Mouse (Mus musculus): Measurements from ENCODE around the gene Degs1. TPM values are rescaled to one million over a fixed set of nuclear protein-coding genes. Genes with fewer than 3 reads are reported as not detected.
A peak's percentile ranks its signal among the peaks of the same experiment; 100 is the strongest.

The Degs1 gene
- total RNA-seq, 1 experiment from 2014 or later = 97.3 TPM

DNA sequence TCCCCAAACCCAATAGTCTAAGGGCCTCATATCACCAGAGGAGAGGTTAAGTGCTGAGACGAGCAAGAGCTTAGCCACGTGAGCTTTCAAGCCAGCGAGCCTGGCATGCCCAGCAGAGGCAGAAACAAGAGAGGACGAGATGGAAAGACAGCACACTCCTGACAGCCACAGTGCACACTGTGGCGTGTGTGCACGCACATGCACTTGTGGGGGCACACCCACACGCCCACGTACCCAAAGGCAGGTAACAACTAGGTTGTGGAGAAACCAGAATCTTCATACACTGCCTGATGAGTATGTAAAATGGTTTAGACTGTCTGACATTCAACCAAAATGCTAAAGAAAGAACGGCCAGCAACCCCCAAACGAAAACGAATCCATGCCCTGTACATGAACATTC lies 2.0 kb downstream of the Degs1 start:
- no peak for DNase-seq

GRCm38 (mm10) chr1:182280046-182280445 lies 2.6 kb downstream of the Degs1 start:
- no peak for DNase-seq

DNA sequence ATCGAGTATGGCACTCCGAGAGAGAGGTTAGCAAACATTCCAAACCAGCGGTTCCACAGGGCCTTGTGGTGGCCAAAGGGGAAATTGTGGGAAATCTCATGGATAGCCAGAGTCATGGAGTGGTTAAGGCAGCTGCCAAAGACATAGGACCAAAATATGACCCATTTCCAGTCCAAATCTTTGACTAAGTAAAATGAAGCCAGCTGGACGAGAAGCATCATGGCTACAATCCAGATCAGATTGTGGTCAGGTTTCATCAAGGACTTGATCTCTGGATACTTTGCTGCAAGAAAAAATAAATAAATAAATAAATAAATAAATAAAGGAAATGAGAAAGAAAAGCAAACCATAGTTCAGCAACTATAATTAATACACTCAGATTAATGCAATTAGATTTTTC lies 3.2 kb downstream of the Degs1 start:
- no peak for DNase-seq

DNA sequence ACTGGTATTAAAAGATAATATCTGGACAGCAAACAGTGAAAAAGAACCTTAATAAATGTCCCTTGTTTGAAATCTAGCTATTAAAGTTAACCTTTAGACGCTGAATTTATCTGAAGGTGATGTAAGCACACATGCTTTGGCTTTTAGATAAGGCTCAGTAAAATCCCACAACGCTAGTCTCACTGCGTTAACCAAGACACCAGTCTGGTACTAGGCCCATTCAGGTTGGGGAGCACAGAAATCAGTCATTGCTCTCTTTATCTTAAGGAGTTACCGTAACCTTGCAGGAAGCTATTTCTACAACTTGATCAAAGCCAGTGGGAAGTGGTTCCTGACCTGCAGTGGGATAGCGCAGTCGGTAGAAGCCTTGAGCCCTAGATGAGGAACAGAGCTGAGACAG lies 7.5 kb downstream of the Degs1 start:
- no peak for DNase-seq

GRCm38 (mm10) chr1:182271632-182272031 lies 11.0 kb downstream of the Degs1 start:
- no peak for DNase-seq

DNA sequence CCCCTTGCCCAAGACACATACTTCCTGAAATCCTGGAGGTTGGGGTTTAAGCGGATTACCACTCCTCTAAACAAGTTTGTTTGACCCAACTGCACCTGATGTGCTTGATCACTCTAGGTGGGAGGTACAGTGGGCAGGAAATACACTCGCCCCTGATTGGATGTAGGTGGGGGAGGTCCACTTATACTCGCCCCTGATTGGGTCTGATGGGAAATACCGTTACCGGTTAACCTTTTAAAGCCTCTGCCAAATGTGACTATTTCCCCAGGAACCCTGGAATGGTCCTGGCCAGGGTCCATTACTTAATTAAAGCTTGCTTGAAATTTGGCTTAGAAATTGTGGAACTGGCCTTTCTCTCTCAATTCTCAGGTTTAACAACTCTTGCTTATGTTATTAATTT lies 11.5 kb downstream of the Degs1 start:
- no peak for DNase-seq

DNA sequence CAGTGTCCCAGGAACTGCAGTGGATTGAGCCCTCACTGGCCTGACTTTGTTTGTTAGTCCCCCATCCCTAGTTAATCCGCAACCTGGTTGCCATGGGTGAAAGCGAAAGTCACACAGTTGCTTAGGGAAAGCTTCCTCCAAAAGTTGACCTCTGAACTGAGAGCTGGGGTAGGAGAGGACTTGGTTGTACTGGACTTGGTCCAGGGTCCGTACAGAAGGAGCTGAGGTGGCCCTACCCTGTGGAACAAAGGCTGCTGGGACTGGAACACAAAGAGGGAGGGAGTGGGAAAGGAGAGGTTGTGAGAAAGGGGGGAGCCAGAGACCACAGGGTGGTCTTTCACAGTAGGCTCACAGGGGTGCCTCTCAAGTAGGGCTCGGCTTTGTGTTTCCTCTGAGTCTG lies 14.3 kb downstream of the Degs1 start:
- DNase-seq = no peak

DNA sequence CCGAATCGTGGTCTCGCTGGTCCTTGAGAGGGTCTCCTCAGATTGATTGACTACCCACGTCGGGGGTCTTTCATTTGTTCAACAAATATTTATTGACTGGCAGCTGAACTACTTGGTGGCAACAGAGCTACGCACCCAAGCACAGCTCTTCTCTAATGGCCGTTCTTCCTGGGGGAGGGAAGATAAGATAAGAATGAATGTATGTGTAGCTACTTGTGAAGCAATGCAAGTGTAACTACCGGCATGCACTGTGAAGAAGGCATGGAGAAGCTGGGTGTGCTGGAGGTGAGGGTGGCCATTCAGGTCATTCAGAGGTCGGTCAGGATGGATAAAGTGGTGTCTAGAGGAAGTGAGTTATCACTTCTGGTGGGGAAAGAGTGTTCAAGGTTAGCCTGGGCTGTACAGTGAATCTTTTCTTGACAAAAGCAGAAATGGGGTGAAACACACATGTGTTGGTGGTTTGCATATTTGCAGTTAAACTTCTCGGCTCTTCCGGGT lies 16.5 kb downstream of the Degs1 start:
- no peak for DNase-seq

DNA sequence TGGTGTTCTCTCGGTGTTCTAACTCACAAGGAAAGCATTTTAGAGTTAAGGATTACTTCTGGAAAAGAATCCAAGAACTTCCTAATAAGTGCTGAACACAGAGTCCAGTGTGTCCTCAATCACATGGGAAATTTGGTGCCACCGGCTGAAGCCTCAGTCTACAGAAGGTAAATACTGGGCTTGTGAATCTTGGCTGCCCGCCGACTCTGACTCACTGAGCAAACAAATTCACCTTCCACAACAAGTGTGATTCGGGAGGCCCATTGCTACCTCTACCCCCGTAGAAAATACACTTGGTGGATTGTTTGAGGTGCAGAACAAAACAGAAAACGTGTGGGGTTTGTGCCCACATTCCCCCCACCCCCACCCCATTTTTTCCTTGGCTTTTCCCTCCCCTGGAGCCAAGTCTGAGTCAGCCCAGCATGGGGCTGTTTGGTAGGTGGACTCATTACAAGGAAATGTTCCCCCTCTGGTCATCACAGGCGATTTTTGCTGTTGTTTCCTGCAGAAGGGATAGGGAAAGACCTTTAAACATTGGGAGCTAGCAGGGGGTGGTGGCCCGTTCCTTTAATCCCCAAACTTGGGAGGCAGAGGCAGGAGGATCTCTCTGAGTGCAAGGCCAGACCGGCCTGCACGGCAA lies 26.4 kb downstream of the Degs1 start:
- peak; percentile 34 for DNase-seq

GRCm38 (mm10) chr1:182255031-182255430 lies 27.6 kb downstream of the Degs1 start:
- no peak for DNase-seq

DNA sequence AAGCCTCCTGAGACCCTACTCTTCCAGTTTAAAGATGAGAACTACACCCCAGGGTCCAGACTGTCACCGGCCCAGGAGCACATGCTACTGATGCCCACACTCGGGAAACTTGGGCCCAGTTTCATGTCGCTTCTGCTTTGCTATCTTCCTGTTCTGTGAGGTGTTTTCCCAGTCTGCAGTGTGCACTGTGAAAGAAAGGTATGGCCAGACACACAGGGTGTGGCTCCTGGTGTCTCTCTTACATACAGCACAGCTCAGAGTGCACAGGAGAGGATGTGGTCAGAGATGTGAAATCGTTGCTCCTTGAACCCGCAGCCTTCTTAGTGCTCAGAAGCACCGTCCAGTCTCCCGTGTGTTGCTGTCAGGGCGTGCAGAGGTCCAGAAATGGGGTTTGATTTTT lies 28.0 kb downstream of the Degs1 start:
- no peak for DNase-seq

DNA sequence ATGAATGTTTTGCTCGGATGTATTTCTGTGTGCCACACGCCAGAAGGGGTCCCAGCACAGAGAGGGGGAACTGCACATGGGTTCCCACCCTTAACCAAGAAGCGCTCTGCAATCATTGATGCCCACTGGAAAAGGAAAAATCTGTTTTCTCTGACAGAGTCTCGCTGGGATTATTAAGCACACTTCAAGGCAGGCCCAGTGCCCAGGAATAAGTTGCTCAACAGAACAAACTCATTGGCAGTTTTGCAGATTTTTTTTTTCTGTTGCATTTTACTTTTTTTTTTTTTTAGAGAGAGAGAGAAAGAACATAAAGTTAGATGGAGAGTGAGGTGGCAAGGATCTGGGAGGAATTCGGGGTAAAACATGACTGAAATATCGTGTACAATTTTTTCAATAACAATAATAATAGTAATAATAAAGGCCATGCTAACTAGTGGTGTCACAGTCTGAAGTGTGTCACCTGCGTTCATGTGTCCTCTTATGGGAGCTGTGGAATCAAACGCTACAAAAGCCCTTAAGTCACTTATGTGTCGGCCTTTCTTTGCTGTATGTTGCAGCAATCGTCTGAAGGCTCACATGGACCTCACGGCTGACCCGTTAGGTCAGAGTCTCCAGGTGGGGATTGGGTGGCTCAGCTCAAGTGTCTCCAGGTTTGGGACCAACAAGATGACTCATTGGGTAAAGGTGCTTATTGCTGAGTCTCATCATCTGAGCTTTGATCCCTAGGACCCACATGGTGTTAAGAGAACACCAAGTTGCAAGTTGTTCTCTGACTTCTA lies 28.7 kb downstream of the Degs1 start:
- no peak for DNase-seq

- no peak for DNase-seq
Measured at GRCm38 (mm10) chr1:182252534-182253171, 30.0 kb downstream of the Degs1 start.

GRCm38 (mm10) chr1:182250734-182251133 lies 31.9 kb downstream of the Degs1 start:
- no peak for DNase-seq

DNA sequence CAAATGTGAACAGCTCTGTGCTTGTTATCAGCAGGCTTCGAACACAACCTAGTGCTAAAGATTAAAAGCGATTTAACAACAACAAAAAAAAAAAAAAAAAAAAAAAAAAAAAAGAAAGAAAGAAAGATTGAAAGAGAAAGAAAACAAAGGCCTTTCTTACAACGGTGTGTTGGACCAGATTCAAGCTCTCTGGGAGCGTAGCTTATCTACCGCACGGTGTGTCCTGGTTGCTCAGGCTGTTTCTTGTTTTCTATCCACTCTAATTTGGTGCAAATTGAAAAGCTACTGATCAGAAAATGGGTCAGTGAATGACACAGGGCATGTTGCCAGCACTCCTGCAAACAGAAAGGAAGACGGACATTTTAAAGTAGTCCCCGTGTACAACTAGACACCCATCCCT lies 33.3 kb downstream of the Degs1 start:
- DNase-seq = no peak

DNA sequence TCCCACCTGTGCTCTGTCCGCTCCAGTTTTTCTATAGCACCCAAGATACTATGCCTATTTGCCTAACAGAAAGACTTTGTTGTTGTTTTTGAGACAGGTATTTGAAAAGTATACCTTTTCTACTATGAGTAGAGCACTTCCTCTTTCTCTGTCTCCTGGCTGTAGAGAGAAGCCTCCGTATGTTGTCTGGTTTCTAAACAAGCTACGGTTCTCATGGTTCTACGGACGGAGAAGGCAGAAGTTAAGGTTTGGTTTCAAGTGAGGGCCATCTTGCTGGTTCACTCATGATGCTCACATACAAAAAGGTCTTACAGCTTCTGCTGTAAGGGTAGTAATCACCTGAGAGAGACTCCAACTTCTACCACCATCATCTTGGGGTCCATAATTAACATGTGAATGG lies 37.6 kb downstream of the Degs1 start:
- DNase-seq = no peak

DNA sequence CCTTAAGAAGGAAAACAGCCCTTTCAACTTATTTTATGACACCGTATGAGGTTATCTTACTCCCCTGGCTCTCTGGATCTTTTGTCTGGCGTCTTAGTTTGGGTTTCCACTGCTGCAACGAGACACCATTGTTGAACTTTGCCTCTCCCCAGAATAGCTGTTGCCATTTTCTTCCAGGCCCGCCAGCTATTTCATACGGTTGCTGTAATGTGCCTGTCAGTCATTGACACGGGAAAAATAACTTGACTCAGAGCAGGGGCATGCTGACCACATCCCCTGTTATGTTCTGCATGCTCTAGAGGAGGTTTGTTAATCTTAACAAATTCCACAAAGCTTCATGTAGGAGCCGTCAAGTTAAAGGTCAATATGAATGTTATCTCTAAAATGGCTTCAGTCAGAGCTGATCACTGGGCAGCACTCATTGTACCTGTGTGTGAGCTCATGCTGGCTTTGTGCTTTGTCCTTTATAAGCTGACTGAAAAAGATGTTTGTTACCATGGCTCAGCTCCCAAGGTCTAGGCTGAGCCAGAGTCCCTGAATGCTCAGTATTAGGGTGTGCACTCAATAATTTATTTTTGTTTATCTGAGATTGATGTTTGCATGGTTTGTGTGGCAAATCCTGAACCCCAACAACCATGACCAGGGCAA lies 44.4 kb downstream of the Degs1 start:
- DNase-seq = no peak

DNA sequence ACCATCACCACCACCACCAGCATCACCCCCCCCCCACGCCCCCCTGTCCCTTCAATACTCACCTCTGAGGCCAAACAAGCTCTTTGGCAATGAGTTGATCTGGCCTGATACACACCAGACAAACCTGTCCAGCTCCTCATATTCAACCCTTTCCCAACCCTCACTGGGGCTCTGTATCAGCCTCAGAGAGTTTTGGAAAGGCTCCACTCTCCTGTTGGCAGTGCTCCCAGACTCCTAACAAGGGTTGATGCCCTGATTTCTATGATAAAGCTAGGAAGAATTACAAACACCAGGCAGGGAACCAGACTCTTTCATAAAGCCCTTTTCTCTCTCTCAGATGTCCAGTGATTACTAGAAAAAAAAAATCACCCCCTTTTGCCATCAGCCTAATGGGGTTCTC lies 45.2 kb downstream of the Degs1 start:
- peak; percentile 22 for DNase-seq

- DNase-seq = no peak
Measured at GRCm38 (mm10) chr1:182235174-182235573, 47.4 kb downstream of the Degs1 start.

- no peak for DNase-seq
Measured at GRCm38 (mm10) chr1:182229381-182229780, 53.2 kb downstream of the Degs1 start.

- peak; percentile 9 for DNase-seq
Measured at GRCm38 (mm10) chr1:182227141-182227963, 55.3 kb downstream of the Degs1 start.

- no peak for DNase-seq
Measured at GRCm38 (mm10) chr1:182226261-182226660, 56.3 kb downstream of the Degs1 start.

All from adrenal gland, postnatal 25 days (tissue).